Mouse (Mus musculus): ENCODE data around the gene Nxpe3.

DNA sequence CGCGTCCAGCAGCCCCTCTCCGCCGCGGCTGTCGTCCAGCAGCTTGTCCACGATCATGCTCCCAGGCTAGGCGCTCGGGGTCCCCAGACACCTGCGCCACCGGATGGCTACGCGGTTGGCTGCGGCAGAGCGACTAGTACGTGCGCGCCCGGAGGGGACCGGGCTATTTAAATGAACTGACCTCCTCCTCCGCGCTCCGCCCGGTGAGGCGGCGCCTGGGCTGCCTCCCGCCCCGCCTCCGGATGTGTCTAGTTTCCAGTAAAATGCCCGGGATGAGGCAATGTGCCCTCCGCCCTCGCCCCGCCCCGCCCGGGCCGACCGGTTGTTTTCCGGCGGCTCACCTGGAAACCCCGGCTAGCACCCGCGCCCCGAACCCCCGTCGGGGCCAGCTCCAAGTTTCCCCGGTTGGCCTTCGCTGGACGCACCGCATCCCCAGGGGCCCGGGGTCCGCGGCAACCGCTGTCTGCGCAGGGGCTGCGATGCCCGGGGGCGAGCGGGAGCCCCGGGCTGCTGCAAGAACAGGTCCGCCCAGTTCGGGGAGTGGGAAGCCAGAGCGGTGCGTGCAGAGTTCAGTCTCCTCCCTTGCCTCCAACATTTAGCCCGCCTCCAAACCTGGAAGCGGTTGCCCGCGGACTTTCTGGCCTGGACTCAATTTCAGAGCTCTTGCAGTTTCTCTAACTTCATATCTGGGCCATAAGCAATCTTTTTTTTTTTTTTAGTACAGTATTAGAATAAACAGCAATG is 72.9 kb downstream of the Nxpe3 start:
- TF ChIP-seq CTCF (IDR thresholded peaks at IDR 0.05; ENCODE audit: extremely low read depth, insufficient read depth, low read length) (no peak), POLR2A (IDR thresholded peaks at IDR 0.05; ENCODE audit: extremely low read depth, insufficient read depth, low read length) (peak; percentile 38; the same call in 1 of the 2 replicates)
